In genomic region chr12:16896073-16896789, GRCm38 (mm10) we compare ENCODE assay signal across 8 mouse cellular contexts. TPM values are rescaled to one million over a fixed set of nuclear protein-coding genes. Genes with fewer than 3 reads are reported as not detected.
DNase-seq lines count a peak whose midpoint lies in the region; ATAC-seq and TF ChIP-seq lines count a peak whose summit lies in the region.

No protein-coding gene starts in this region.

- H3K27ac ChIP-seq in brown adipose tissue, adult 24 weeks (replicated peaks; ENCODE audit: low read depth, low read length), result peak overlapping the region; percentile 90
- H3K27ac ChIP-seq in heart, postnatal 0 days (ENCODE audit: low read depth), result peak overlapping the region; percentile 98
- H3K27ac ChIP-seq in liver, embryonic 16.5 days (ENCODE audit: low read length), result peak overlapping the region; percentile 92

- no peaks in the 10 kb centered on the region for H3K9me3 ChIP-seq in megakaryocyte, embryonic 14.5 days
- no peaks in the 10 kb centered on the region for H3K9me3 ChIP-seq in heart, postnatal 0 days (replicated peaks; ENCODE audit: control insufficient read depth, low read length)
- H3K9me3 ChIP-seq in liver, embryonic 16.5 days (replicated peaks; ENCODE audit: control insufficient read depth, low read length), result no peaks in the 10 kb centered on the region

- H3K4me1 ChIP-seq in megakaryocyte, embryonic 14.5 days, result peaks cover 46% of the 10 kb centered on the region
- H3K4me1 ChIP-seq in brown adipose tissue, adult 24 weeks (ENCODE audit: control insufficient read depth, insufficient read depth, insufficient read length, low read length), result peaks cover 8% of the 10 kb centered on the region
- H3K4me1 ChIP-seq in heart, postnatal 0 days (ENCODE audit: control insufficient read depth, insufficient read depth), result peaks cover 26% of the 10 kb centered on the region
- H3K4me1 ChIP-seq in liver, embryonic 16.5 days (ENCODE audit: control insufficient read depth, low read depth, low read length), result peaks cover 37% of the 10 kb centered on the region

- H3K4me3 ChIP-seq in megakaryocyte, embryonic 14.5 days (replicated peaks), result peak overlapping the region; percentile 96
- H3K4me3 ChIP-seq in brown adipose tissue, adult 24 weeks (ENCODE audit: insufficient read depth, low read depth, low read length), result peak overlapping the region; percentile 94
- peak overlapping the region; percentile 92 for H3K4me3 ChIP-seq in heart, postnatal 0 days (ENCODE audit: low read depth, low read length)
- H3K4me3 ChIP-seq in liver, embryonic 16.5 days (ENCODE audit: low read depth, low read length), result peak overlapping the region; percentile 97

- DNase-seq in heart, postnatal 0 days (ENCODE audit: low spot score), result peak; percentile 52
- DNase-seq in left cerebral cortex, adult 18-20 months (ENCODE audit: low spot score in 2 of 2), result no peak
- DNase-seq in thymus, adult 18-20 months, result no peak

- H3K9ac ChIP-seq in heart, postnatal 0 days (replicated peaks; ENCODE audit: low read depth, low read length), result peak overlapping the region; percentile 98
- peak overlapping the region; percentile 97 for H3K9ac ChIP-seq in liver, embryonic 16.5 days (ENCODE audit: low read depth, low read length)

- TF ChIP-seq CTCF in heart, postnatal 0 days (IDR thresholded peaks at IDR 0.05; ENCODE audit: low read depth), result no peak

- no peaks in the 10 kb centered on the region for H3K36me3 ChIP-seq in megakaryocyte, embryonic 14.5 days (replicated peaks; ENCODE audit: low read length)
- H3K36me3 ChIP-seq in heart, postnatal 0 days (replicated peaks; ENCODE audit: control insufficient read depth, insufficient read depth, low read length), result no peaks in the 10 kb centered on the region
- no peaks in the 10 kb centered on the region for H3K36me3 ChIP-seq in liver, embryonic 16.5 days (ENCODE audit: control insufficient read depth, insufficient read depth)

- no peaks in the 10 kb centered on the region for H3K27me3 ChIP-seq in megakaryocyte, embryonic 14.5 days (replicated peaks)
- no peaks in the 10 kb centered on the region for H3K27me3 ChIP-seq in heart, postnatal 0 days (ENCODE audit: control insufficient read depth, insufficient read depth, low read length)
- H3K27me3 ChIP-seq in liver, embryonic 16.5 days (ENCODE audit: control insufficient read depth, insufficient read depth, low read depth, low read length), result no peaks in the 10 kb centered on the region

- ATAC-seq in megakaryocyte, adult 5-6 weeks (ENCODE audit: poor library complexity, severe bottlenecking), result no peak
- no peak for ATAC-seq in heart, postnatal 0 days (ENCODE audit: insufficient read depth, low read depth)
- no peak for ATAC-seq in liver, embryonic 16.5 days (ENCODE audit: low read depth)
- ATAC-seq in erythroid progenitor cell, adult 5-6 weeks (replicated peaks; ENCODE audit: low FRiP score, poor library complexity, severe bottlenecking), result no peak

- WGBS in heart, postnatal 0 days, result 2% methylated on average over 8 of the region's 8 CpGs
- 9% methylated on average over 8 of the region's 8 CpGs for WGBS in liver, embryonic 16.5 days (ENCODE audit: insufficient replicate concordance)

- peak overlapping the region; percentile 73 for H3K4me2 ChIP-seq in heart, postnatal 0 days (ENCODE audit: low read depth, low read length)
- peak overlapping the region; percentile 84 for H3K4me2 ChIP-seq in liver, embryonic 16.5 days (ENCODE audit: low read depth, low read length)

- TF ChIP-seq EP300 in heart, postnatal 0 days (IDR thresholded peaks at IDR 0.05; ENCODE audit: low read depth), result no peak

RNA-seq across cellular contexts. Expression of gene Rock2, which starts 1.5 kb away (rescaled TPM):
- 0.97 and 1.0 TPM in 2 replicates for polyA plus RNA-seq in megakaryocyte, embryonic 14.5 days (2012; ENCODE audit: insufficient read depth, low replicate concordance)
- total RNA-seq in megakaryocyte, adult 5-6 weeks (2015), result 53.0 and 63.4 TPM in 2 replicates
- 65.0 and 75.9 TPM in 2 replicates for total RNA-seq in megakaryocyte, adult 5-6 weeks (2017)
- polyA plus RNA-seq in brown adipose tissue, adult 24 weeks (2012; ENCODE audit: insufficient read depth, insufficient read length, missing spikeins), result 31.0 and 33.4 TPM in 2 replicates
- 49.2 and 50.6 TPM in 2 replicates for total RNA-seq in heart, postnatal 0 days (2014; rRNA removed; ENCODE audit: low replicate concordance)
- polyA plus RNA-seq in heart, postnatal 0 days (2015; fragmentation: Nextera tagmentation; extraction: Ambion mirVana), result 22.8 and 24.6 TPM in 2 replicates
- 4.3 TPM in 2 replicates for polyA plus RNA-seq in liver, embryonic 16.5 days (2015; fragmentation: Nextera tagmentation; extraction: Ambion mirVana)
- total RNA-seq in erythroid progenitor cell, adult 5-6 weeks (2015; ENCODE audit: low replicate concordance), result 51.9 and 55.8 TPM in 2 replicates
- 57.9 and 73.0 TPM in 2 replicates for total RNA-seq in erythroid progenitor cell, adult 5-6 weeks (2017; ENCODE audit: low replicate concordance)
- total RNA-seq in left cerebral cortex, adult 18-20 months (2021), result 100 to 1,000 TPM; 148 to 161 TPM
